Mouse (Mus musculus): Measurements from ENCODE around the gene Phgdh.

DNA sequence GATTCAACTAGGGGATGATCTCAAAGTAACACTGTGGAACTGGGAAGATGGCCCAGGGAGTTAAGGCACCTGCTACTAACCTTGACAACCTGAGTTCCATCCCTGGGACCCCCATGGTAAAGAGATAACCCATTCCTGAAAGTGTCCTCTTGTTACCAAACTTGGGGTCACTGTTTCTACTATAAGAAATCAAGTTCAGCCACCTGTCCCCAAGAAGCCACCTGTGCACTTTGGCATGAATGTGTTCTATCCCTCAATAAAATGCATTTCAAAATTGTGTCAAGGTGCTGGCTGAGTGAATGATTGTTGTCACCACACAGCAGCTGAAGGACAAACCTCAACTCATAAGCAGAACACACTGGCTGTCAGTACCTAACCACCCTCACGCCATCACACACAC lies 29.3 kb downstream of the Phgdh start:
- TF ChIP-seq EP300 (IDR thresholded peaks at IDR 0.05; ENCODE audit: low read depth) (no peak), CTCF (IDR thresholded peaks at IDR 0.05; ENCODE audit: low read depth) (no peak)
